Mouse (Mus musculus) liver, postnatal 0 days (tissue): ENCODE measurements around the gene Zfp944. TPM values are rescaled to one million over a fixed set of nuclear protein-coding genes. Genes with fewer than 3 reads are reported as not detected.

Experiments
- polyA plus RNA-seq: library from polyadenylated mRNA; unstranded; fragments of >200 nt; fragmentation: Nextera tagmentation; extraction: Ambion mirVana; gene quantifications from 2 replicates; pipeline ENCODE4 v1.2.1, GENCODE M21; 2015

Gene Zfp944
- polyA plus RNA-seq, 1 experiment from 2014 or later: 4.7 TPM

Other genes starting within 250 kb of the Zfp944 start
- 0.36 and 0.48 TPM in 2 replicates for gene Zfp947, start 195.2 kb downstream of the Zfp944 start, polyA plus RNA-seq
- gene Zfp994, start 135.8 kb downstream of the Zfp944 start, polyA plus RNA-seq: 0.77 and 0.87 TPM in 2 replicates
- 3.0 and 3.2 TPM in 2 replicates for gene CT030661.1, start 46.6 kb downstream of the Zfp944 start, polyA plus RNA-seq
- 3.5 and 3.7 TPM in 2 replicates for gene Zfp758, start 53 bp upstream of the Zfp944 start, polyA plus RNA-seq
- gene Zfp946, start 62.8 kb upstream of the Zfp944 start, polyA plus RNA-seq: 2.9 and 3.2 TPM in 2 replicates
- gene Vmn2r111, start 212.1 kb upstream of the Zfp944 start, polyA plus RNA-seq: not detected in 2 replicates
- gene Vmn2r112, start 239.6 kb upstream of the Zfp944 start, polyA plus RNA-seq: not detected in 2 replicates